Mouse (Mus musculus): ENCODE measurements around the gene Chrm3. TPM values are rescaled to one million over a fixed set of nuclear protein-coding genes. Genes with fewer than 3 reads are reported as not detected.

The Chrm3 gene
- polyA plus RNA-seq, 1 experiment from 2014 or later, result 4.2 TPM

DNA sequence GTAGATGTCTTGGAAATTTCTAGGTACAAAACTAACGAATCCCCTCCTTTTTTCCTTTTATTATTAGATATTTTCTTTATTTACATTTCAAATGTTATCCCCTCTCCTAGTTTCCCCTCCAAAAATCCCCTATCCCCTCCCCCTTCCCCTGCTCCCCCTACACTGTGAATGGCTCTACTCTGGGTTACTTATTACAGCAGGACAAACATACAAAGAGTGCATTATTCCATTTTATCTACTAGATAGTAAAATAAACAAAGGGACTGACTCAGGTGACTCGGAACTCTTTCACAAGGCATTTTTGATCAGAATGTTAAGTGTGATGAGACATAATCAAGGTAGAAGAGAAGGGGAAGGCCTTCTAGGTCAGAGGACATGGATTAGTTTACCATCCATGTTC lies 148.5 kb downstream of the Chrm3 start:
- Histone ChIP-seq H3K4me3 (no peak overlapping the region), H3K4me2 (no peak overlapping the region), H3K27me3 (replicated peaks) (no peaks in the 10 kb centered on the region), H3K36me3 (replicated peaks) (no peaks in the 10 kb centered on the region), H3K9ac (no peak overlapping the region), H3K27ac (no peak overlapping the region), H3K4me1 (no peaks in the 10 kb centered on the region), H3K9me3 (no peaks in the 10 kb centered on the region)
- 89% methylated on average over 2 of the region's 2 CpGs for WGBS
- no peak for ATAC-seq (replicated peaks)

DNA sequence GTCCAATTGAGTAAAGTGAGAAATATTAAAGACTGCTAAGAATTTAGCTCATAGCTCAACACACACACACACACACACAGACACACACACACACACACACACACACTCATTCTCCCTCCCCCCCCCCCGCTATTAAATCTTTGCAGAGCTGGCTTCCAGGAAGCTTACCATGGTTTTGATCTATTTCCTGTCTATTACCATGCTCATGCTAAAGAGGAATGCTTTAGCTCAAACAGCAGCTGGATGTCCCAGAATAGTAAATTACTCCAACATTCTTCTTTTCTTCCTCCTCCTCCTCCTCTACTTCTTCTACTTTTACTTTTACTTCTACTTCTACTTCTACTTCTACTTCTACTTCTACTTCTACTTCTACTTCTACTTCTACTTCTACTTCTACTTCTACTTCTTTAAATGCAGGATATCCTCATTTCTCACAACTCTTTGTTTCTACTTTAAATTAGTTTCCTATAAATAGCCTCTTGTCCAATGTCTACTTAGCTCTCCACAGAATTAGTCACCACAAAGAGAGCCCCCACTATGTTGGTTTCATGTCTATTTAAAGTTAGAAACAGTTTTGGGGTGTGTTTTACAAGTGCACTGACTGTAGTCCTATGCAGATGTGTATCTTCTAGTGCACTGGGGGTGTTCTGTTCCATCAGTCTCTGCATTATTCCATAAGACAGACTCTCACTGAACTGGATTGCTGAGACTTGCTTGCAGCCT lies 150.0 kb downstream of the Chrm3 start:
- H3K27me3 ChIP-seq (replicated peaks), result no peaks in the 10 kb centered on the region
- no peaks in the 10 kb centered on the region for H3K9me3 ChIP-seq
- no peak for ATAC-seq (replicated peaks)
- 100% methylated on average over 1 of the region's 1 CpGs for WGBS
- no peaks in the 10 kb centered on the region for H3K4me1 ChIP-seq
- no peak overlapping the region for H3K4me3 ChIP-seq
- H3K27ac ChIP-seq, result no peak overlapping the region
- H3K9ac ChIP-seq, result no peak overlapping the region
- H3K4me2 ChIP-seq, result no peak overlapping the region
- H3K36me3 ChIP-seq (replicated peaks), result no peaks in the 10 kb centered on the region

DNA sequence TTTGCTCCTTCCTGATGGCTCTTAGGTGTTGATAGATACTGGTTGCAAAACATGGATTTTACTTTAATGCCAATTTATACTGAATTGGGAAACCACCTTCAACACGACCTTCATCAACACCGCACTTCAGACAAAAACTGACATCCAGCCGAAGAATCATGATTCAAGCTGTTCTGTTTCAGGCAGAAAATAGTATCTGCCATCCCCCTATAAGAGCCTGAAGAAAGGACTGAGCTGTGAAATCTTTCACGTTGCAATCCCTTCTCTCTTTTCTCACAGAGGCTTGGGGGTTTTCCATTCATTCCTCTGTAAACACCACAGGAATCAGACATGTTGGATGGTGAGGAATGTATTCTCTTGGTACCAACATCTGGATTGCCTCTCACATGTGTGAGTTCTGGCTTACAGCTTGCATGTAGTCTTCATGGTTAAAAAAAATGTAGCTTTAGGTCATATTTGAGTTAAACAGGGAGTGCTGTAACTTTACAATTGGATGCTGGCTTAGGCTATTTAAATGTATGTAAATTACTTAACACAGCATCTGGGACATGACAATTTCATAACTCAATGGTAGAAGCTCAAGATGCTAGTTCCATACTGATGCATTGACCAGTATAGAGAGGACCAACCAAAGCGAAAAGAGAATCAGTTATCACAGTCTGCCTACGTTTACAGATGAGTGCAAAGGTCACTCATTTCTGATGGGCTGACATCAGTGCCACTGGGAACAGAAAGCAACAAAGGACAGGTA lies 161.3 kb downstream of the Chrm3 start:
- no peaks in the 10 kb centered on the region for H3K27me3 ChIP-seq (replicated peaks)
- H3K9ac ChIP-seq, result no peak overlapping the region
- no peak overlapping the region for H3K27ac ChIP-seq
- H3K36me3 ChIP-seq (replicated peaks), result no peaks in the 10 kb centered on the region
- no peaks in the 10 kb centered on the region for H3K4me1 ChIP-seq
- H3K9me3 ChIP-seq, result no peaks in the 10 kb centered on the region
- H3K4me2 ChIP-seq, result no peak overlapping the region
- H3K4me3 ChIP-seq, result no peak overlapping the region
- 79% methylated on average over 6 of the region's 6 CpGs for WGBS
- no peak for ATAC-seq (replicated peaks)

DNA sequence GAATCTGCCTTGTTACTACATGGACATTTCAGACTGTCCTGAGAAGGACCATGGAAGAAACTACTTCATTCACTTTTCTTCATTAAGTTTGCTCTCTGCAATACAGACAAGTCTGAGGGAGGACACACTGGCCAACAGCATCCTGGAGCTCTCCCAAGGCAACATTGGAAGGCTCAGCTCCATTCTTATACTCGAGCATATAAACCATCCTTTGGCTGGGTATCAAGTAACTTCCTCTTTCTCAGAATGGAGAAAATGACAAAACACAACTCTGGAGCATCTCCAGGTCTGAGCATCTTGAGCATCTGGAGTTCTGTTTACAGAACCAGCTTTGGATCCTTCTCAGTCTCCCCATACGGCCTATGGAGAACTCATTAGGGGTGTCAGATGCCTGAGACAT lies 170.8 kb downstream of the Chrm3 start:
- Histone ChIP-seq H3K27ac (no peak overlapping the region), H3K27me3 (replicated peaks) (no peaks in the 10 kb centered on the region), H3K4me2 (no peak overlapping the region), H3K4me1 (no peaks in the 10 kb centered on the region), H3K36me3 (replicated peaks) (no peaks in the 10 kb centered on the region), H3K9ac (no peak overlapping the region), H3K9me3 (no peaks in the 10 kb centered on the region), H3K4me3 (no peak overlapping the region)
- ATAC-seq (replicated peaks), result no peak
- 83% methylated on average over 2 of the region's 2 CpGs for WGBS

DNA sequence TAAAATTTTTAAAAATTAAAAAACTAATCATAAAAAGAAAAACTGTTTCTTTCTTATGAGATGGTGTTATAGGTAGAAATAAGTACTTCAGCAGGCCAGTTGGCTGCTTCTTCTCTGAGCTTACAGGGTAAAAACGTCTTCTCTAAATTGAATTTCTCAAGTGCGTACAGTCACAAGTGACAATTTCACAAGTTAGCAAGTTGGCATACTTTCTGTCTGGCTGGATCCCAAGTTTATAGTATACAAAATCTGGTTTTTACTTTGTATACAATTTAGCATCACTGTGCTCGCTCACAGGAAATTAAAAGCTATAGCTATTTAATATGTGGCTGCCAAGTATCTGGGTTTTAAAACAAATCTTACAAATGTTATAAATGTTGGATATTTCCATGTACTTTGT lies 172.7 kb downstream of the Chrm3 start:
- Histone ChIP-seq H3K36me3 (replicated peaks) (no peaks in the 10 kb centered on the region), H3K27me3 (replicated peaks) (no peaks in the 10 kb centered on the region), H3K9me3 (no peaks in the 10 kb centered on the region), H3K4me3 (no peak overlapping the region), H3K9ac (no peak overlapping the region), H3K4me1 (no peaks in the 10 kb centered on the region), H3K27ac (no peak overlapping the region), H3K4me2 (no peak overlapping the region)
- no peak for ATAC-seq (replicated peaks)
- 89% methylated on average over 3 of the region's 3 CpGs for WGBS

DNA sequence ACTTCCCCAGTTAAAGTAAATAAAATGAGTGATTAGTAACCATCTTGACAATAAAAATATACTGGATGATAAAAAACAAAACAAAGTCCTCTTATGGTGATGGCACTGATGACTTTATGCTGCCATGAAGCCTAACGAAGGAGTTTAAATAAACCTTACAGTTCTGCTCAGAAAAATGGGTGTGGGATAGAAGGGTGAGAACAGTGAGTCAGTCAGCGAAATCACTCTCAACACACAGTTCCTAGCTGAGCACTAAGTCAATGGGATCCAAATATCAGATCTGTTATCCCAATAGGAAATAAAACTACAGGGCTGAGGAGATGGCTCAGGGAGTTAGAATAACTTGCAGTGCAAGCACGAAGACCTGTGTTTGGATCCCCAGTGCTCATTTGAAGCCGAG lies 176.8 kb downstream of the Chrm3 start:
- no peak for ATAC-seq (replicated peaks)
- H3K4me2 ChIP-seq, result no peak overlapping the region
- no peaks in the 10 kb centered on the region for H3K27me3 ChIP-seq (replicated peaks)
- H3K9me3 ChIP-seq, result no peaks in the 10 kb centered on the region
- H3K4me3 ChIP-seq, result no peak overlapping the region
- 88% methylated on average over 4 of the region's 4 CpGs for WGBS
- no peak overlapping the region for H3K27ac ChIP-seq
- no peak overlapping the region for H3K9ac ChIP-seq
- H3K36me3 ChIP-seq (replicated peaks), result no peaks in the 10 kb centered on the region
- no peaks in the 10 kb centered on the region for H3K4me1 ChIP-seq

DNA sequence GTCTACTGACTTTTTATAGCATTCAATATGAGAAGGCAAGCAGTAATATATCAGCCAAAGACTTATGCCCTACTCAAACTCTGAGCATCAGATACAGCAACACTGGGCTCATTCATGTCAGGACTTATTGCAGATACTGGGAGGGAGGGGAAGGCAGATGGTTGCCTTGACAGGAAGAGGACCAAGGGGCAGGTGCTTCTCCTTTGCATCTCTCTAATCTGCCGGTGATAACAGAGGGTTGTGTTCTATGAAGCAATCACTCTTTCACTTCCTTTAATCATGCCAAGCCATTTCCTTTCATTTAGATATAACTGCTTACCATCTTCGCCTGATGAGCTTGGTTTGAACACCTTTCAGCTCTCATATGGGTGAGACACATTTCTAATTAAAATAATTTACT lies 177.9 kb downstream of the Chrm3 start:
- H3K27me3 ChIP-seq (replicated peaks), result no peaks in the 10 kb centered on the region
- no peaks in the 10 kb centered on the region for H3K9me3 ChIP-seq
- no peak for ATAC-seq (replicated peaks)
- H3K4me3 ChIP-seq, result no peak overlapping the region
- no peak overlapping the region for H3K27ac ChIP-seq
- no peaks in the 10 kb centered on the region for H3K4me1 ChIP-seq
- no peak overlapping the region for H3K9ac ChIP-seq
- H3K36me3 ChIP-seq (replicated peaks), result no peaks in the 10 kb centered on the region
- H3K4me2 ChIP-seq, result no peak overlapping the region
- WGBS, result 86% methylated on average over 2 of the region's 2 CpGs

DNA sequence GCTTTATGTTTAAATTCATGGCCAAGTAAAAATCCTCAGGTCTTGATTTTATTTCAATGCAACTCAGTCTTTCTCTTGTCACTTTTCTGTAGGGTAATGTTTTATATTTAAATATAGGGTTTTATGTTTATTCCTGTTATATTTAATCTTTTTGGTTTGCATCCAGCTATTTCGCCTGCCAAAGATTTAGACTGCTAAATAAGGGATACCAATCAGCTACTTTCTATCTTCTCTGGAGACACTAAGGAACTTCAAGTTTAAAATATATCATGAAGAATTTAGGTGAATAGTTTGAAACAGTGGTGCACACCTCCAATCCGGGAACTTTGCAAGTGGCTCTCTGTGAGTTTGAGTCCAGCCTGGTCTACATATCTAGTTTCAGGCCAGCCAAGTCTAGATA lies 190.1 kb downstream of the Chrm3 start:
- Histone ChIP-seq H3K4me2 (no peak overlapping the region), H3K4me1 (no peaks in the 10 kb centered on the region), H3K9me3 (no peaks in the 10 kb centered on the region), H3K9ac (no peak overlapping the region), H3K27me3 (replicated peaks) (no peaks in the 10 kb centered on the region), H3K4me3 (no peak overlapping the region), H3K36me3 (replicated peaks) (no peaks in the 10 kb centered on the region), H3K27ac (no peak overlapping the region)
- WGBS, result 93% methylated on average over 2 of the region's 2 CpGs
- ATAC-seq (replicated peaks), result no peak

DNA sequence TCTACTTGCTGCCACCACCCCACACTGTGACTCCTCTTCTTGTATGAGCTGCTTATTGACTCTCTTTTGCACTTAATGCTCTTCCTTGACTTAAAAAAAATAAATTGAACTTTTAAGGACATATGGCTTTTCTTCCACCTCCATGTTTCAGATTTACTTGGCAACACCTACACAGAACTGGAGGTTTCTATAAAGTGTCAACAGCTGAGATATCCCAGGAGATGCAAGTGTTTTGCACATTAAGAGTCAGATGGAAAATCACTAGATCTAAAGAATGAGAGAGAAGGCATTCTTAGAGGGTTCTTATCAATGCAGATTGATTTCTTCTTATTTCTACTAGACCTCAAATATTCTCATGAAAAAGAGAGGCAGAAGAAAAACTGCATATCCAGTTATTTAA lies 197.3 kb downstream of the Chrm3 start:
- Histone ChIP-seq H3K36me3 (replicated peaks) (no peaks in the 10 kb centered on the region), H3K4me3 (no peak overlapping the region), H3K9me3 (no peaks in the 10 kb centered on the region), H3K4me1 (no peaks in the 10 kb centered on the region), H3K4me2 (no peak overlapping the region), H3K27me3 (replicated peaks) (no peaks in the 10 kb centered on the region), H3K9ac (no peak overlapping the region), H3K27ac (no peak overlapping the region)
- no peak for ATAC-seq (replicated peaks)

DNA sequence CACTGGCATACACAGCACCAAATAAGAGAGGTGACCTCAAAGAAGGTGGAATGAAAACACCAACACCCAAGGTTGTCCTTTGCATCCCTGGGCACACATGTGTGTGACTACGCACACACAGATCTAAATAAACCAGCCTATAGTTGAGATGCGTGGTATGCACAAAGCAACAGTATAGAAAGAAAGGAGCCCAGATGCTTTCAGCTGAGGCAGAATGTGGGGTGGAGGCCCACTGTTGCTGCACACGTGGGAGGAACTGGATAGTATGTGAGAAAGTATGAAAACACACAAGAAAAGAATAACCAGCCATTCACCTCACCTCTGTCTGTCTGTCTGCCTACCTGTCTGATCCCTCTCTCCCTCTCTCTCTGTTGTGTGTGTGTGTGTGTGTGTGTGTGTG lies 203.2 kb downstream of the Chrm3 start:
- no peak overlapping the region for H3K4me2 ChIP-seq
- H3K9ac ChIP-seq, result no peak overlapping the region
- ATAC-seq (replicated peaks), result no peak
- H3K4me1 ChIP-seq, result no peaks in the 10 kb centered on the region
- no peaks in the 10 kb centered on the region for H3K9me3 ChIP-seq
- H3K4me3 ChIP-seq, result no peak overlapping the region
- no peaks in the 10 kb centered on the region for H3K27me3 ChIP-seq (replicated peaks)
- 84% methylated on average over 3 of the region's 3 CpGs for WGBS
- no peaks in the 10 kb centered on the region for H3K36me3 ChIP-seq (replicated peaks)
- H3K27ac ChIP-seq, result no peak overlapping the region

DNA sequence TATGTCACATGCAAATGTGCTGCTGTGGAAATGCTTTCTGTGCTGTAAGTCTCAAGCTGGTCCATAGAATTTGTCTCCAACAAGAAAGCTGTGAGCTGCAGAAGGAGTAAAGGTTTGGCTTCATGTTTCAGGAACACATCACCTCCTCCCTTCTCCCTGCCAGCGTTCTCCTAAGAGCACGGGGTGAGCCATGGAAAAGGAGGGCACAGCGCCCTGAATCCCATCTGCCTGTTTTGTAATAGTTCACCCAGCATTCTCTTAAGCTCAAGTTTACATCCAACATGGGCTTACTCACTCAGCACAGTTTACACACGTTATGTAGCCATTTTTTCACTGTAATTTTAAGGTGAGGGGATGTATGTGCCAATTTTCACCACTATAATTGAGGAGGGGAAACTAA lies 220.1 kb downstream of the Chrm3 start:
- Histone ChIP-seq H3K27me3 (replicated peaks) (no peaks in the 10 kb centered on the region), H3K36me3 (replicated peaks) (no peaks in the 10 kb centered on the region), H3K9me3 (no peaks in the 10 kb centered on the region), H3K4me1 (no peaks in the 10 kb centered on the region), H3K27ac (no peak overlapping the region), H3K9ac (no peak overlapping the region), H3K4me3 (no peak overlapping the region), H3K4me2 (no peak overlapping the region)
- ATAC-seq (replicated peaks), result no peak
- WGBS, result 86% methylated on average over 4 of the region's 4 CpGs

DNA sequence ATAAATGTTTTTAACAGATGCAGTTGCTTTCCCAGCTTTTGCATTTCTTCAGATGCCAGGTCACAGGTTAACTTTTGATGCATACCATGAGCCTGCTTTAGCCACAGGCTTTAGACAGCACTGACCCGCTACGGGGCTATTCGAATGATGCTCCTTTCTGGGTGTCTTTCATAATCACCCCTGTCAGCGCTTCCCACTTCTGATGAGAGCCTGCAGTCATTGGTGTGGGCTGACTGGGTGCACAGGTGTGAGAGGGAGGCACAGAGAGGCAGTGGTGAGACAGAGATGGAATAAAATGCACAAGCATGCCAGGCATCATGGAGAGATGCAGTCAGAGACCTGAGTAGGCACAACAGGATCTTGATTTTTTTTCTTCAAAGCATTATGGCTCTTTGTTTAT lies 221.8 kb downstream of the Chrm3 start:
- WGBS, result 96% methylated on average over 4 of the region's 4 CpGs
- Histone ChIP-seq H3K9ac (no peak overlapping the region), H3K4me1 (no peaks in the 10 kb centered on the region), H3K9me3 (no peaks in the 10 kb centered on the region), H3K4me3 (no peak overlapping the region), H3K27ac (no peak overlapping the region), H3K36me3 (replicated peaks) (no peaks in the 10 kb centered on the region), H3K4me2 (no peak overlapping the region), H3K27me3 (replicated peaks) (no peaks in the 10 kb centered on the region)
- no peak for ATAC-seq (replicated peaks)

DNA sequence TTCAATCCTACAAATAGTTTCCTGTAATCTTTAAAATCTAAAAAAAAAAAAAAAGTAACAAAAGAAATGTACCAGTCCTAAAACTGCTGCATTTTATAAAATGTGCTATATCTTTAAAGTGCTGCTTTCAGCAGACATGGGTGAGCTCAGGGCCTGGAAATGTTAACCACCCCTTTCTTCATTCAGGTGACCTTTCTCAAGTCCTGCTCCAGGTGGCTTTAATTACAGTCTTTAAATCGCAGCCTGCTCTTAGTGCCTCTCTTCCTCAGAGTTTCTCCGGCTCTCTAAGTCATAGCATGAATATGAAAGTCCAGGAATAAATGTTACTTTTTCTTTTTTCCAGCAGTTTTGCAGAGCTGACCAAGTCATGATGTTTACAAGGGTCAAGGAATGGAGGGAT lies 229.6 kb downstream of the Chrm3 start:
- Histone ChIP-seq H3K36me3 (replicated peaks) (no peaks in the 10 kb centered on the region), H3K4me3 (no peak overlapping the region), H3K27ac (no peak overlapping the region), H3K4me1 (no peaks in the 10 kb centered on the region), H3K4me2 (no peak overlapping the region), H3K27me3 (replicated peaks) (no peaks in the 10 kb centered on the region), H3K9me3 (no peaks in the 10 kb centered on the region), H3K9ac (no peak overlapping the region)
- no peak for ATAC-seq (replicated peaks)
- WGBS, result 84% methylated on average over 2 of the region's 2 CpGs

Data from midbrain, embryonic 15.5 days (tissue).